Mouse (Mus musculus) embryonic fibroblast, embryonic 13.5 days (primary cell): ENCODE results near the gene Gm5148.

ENCODE experiments used
- CTCF ChIP-seq: IDR thresholded peaks from 2 replicates; pipeline ENCODE4 v1.5.1; 2011; ENCODE audit warnings: mild to moderate bottlenecking, control low read depth, low read length, moderate library complexity, borderline replicate concordance; ENCODE audit not compliant: insufficient read depth
- POLR2A ChIP-seq: IDR thresholded peaks from 2 replicates; pipeline ENCODE4 v1.6.1; 2011; ENCODE audit warnings: low read depth, mild to moderate bottlenecking, control low read depth, low read length, moderate library complexity

GRCm38 (mm10) chr3:37753148-37753547 lies 28.9 kb upstream of the Gm5148 start:
- TF ChIP-seq CTCF (no peak), POLR2A (no peak)
